Mouse (Mus musculus) megakaryocyte progenitor cell, adult 5-6 weeks (primary cell): Measurements from ENCODE around the gene Zbtb7b. TPM values are rescaled to one million over a fixed set of nuclear protein-coding genes. Genes with fewer than 3 reads are reported as not detected.

ENCODE experiments used
- ATAC-seq: replicated peaks from 2 replicates; pipeline ENCODE4 v1.8.0; 2016; ENCODE audit warnings: mild to moderate bottlenecking, moderate TSS enrichment, inconsistent platforms; ENCODE audit not compliant: poor library complexity
- total RNA-seq, 2 experiments: library from RNA; stranded (forward) in 1 of 2; stranded (reverse) in 1 of 2; fragments of 157-497, 149-512 nt in 1 of 2; fragments of 200-1000 nt in 1 of 2; gene quantifications; 2 replicates each; pipeline versions ENCODE4 v1.2.3 to v1.2.4; 2015 to 2017

The Zbtb7b gene
- total RNA-seq, 2 experiments from 2014 or later = 3.8 to 17.4 TPM

GRCm38 (mm10) chr3:89373581-89374231 is 20.9 kb downstream of the Zbtb7b start:
- no peak for ATAC-seq

DNA sequence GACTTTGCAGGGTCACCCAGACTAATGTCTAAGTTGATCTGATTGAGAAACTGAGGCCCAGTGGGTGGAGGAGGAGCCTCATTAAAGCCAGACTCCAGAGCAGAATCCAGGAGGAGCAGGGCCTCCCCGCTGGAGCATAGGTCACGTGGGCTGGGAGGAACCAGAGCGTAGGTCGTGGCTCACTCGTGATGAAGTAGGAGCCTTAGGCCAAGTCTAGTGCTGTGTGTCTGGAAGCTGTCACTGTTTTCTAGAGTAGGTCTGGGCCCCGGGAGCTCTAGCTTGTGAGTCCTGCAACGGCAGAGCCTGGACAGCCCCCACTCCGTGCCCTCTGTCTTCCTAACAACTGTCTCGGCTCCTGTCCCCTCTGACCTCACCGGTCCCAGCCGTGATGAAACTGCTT is 27.2 kb downstream of the Zbtb7b start:
- no peak for ATAC-seq

DNA sequence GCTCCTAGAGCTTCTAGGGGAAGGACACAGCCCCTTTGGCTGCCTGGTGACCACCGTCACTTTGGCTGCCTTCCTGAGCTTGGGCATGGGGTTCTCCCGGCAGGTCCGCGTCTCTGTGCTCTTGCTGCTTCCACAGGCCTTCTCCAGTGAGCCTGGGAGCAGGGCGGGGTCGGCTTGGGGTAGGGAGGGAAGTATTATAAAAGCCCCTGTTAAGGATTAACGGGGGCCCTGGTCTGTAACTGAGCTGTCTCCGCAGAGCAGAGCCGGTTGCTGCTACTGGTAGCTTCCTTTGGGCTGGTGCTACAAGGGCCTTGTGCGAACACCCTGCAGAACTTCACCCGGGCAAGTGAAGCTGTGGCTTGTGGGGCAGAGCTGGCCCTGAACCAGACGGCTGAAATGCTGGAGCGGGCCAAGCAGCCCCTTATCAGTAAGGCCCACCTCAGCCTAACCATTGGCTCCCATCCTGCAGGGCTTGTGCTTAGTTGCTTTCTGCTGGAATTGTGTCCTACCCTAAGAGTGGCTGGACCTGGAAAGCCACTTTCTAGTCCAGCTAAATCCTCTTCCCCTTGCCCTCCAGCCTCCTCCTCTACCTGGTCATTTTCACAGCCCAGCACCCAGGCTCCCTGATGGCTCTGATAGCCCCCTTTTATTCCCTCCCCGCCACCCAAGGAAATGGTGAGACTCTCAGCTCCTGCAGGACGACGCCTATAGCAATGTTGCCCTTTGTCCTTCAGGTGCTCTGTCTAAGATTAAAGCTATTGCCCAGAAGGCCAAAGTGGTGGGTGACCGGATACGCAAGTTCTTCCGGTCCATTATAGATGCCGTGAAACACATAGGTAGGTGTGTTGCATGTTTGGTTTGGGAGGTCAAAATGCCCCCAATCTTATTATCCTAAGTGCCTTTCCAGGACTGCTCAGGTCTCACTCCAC is 28.8 kb downstream of the Zbtb7b start:
- ATAC-seq = peak; percentile 34; the same call in 1 of the 2 replicates

- no peak for ATAC-seq
Measured at GRCm38 (mm10) chr3:89365153-89365485, 29.5 kb downstream of the Zbtb7b start, which contains the start of gene Dcst1. Gene Dcst1, minus strand, starts transcription at chr3:89365253.

DNA sequence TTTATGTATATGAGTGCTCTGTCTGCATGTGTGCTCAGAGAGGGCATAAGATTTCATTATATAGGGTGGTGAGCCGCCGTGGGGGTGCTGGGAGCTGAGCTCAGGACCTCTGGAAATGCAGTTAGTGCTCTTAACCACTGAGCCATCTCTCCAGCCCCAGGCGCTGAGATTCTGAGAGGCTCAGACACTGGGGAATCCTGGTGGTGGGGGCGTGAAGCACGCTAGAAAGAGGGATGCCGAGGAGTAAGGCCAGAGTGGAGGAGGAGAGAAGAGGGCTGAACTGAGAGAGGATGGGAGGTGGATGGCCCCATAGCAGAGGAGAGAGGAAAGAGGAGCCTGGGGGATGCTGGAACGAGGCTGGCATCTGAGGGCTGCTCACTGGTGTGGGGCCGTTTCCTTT is 29.9 kb downstream of the Zbtb7b start:
- ATAC-seq = no peak

- no peak for ATAC-seq
Measured at GRCm38 (mm10) chr3:89361675-89362074, 32.9 kb downstream of the Zbtb7b start, which contains the start of gene Dcst2. Gene Dcst2, plus strand, starts transcription at chr3:89361975.

DNA sequence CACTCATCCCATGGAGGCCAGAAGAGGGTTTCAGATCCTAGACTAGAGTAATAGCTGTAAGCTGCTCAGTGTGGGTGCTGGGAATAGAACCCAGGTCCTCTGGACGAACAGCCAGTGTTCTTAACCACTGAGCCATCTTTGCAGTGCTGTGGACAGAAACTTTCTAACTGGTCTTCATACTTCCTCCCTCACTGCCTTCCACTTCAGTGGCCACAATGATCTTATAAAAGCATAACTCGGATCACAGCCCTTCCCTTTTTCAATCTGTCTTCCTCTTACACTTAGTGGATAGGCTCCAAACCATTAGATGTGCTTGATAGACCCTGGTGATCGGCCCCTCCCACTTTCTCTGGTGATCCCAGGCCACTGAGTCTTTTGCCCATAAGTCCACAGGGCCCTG is 34.3 kb downstream of the Zbtb7b start:
- peak; percentile 55; the same call in 1 of the 2 replicates for ATAC-seq

- ATAC-seq = no peak
Measured at GRCm38 (mm10) chr3:89359630-89360029, 34.9 kb downstream of the Zbtb7b start.

DNA sequence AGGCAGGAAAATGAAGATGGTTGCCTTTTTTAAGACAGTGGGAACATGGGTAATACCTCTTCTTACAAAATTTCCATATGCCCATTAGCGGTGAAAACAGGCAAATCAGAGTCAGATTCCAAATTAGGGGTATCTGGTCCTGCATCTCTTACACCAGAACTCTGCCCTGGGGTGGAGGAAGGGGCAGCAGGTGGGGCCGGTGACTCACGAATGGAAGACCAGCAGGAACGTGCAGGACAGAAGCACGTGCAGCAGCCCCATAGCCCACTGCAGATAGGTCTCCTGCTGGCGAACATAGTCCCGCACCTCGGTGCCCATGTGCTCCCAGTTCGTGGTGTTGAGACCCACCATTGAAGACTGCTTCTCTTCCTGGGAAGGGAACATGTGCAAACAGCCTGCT is 38.5 kb downstream of the Zbtb7b start:
- ATAC-seq = no peak

GRCm38 (mm10) chr3:89355512-89355902 is 39.1 kb downstream of the Zbtb7b start:
- ATAC-seq = no peak

DNA sequence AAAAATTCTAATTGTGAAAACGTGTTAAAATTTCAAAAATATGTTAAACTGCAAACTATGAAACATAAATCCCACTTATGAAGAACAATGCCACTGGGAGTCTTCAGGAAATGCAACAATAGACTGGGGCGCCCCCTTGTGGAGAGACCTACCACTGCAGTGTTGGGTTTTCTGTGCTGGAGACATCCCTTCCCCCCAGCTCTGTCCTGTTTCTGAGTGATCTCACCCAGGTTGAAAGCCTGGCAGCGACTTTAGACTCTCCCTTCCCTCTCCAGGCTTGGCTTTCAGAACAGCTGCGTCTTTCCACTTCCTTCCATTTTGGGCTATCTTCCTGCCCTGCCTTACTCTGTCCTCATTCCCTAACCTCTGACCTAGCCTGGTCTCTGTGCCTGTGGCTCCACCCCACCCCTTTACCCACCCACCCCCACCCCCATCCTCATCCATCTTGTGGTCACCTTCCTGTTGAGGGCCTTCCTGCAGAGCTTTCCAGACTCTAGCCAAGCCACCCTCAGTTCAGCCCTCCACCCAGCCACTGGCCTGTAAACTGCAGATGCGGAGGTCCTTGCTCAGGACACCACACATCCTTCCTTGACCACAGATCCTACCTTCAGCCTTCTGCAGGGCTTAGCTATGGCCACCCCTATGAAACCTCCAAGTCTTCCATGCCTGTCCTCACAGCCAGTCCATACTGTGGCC is 39.6 kb downstream of the Zbtb7b start:
- peak; percentile 62 for ATAC-seq

DNA sequence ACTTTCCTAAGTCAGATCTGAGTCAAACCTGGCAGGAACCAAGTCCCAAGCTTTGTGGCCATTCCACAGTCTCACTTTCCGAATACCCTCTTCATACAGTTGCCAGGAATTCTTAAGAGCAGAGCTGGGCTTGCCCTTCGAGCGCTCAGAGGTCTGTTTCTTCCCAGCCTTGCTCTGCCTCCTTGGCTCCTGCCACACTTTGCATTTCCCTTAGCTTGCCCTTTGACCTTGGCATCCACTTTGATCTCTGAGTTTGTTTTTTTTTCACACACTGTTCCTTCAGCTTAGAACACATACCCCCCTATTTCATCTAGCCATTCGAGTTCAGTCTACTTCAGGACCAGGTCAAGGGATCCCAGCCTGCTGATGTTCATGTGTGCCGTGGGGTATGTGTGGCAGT is 43.3 kb downstream of the Zbtb7b start:
- no peak for ATAC-seq

DNA sequence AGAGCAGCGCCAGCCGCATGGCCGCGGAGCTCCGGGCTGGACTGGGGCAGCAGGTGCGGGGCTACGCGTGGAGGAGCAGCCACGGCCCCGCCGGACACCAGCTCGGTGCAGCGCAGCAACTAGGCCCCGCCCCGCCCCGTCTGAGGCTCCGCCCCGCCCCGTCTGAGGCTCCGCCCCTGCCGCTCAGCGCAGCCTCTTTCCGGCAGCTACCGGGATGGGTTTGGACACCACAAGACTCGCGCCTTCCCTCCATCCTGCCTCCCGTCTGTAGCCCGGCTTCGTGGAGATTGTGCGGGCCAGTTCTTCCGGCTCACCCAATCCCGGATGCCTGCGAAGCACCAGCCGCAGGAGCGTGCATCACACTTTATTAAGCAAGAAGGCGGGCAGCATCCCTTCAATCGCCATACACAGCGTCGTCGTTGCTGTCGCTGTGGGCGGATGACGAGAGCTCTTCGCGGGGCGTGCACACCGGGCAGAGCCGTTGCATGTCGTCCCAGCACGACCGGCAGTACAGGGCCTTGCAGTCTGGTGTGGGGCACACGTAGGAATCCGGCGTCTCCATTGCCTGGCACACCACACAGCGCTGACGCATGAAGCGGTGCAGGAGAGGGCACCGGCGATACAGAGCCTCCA is 44.6 kb downstream of the Zbtb7b start, which contains the start of gene Adam15:
Adam15 (minus strand) TSS at position 128 of the 633 bp plus-strand sequence.
- ATAC-seq = peak; percentile 77

GRCm38 (mm10) chr3:89348911-89349868 is 45.4 kb downstream of the Zbtb7b start:
- ATAC-seq = no peak

DNA sequence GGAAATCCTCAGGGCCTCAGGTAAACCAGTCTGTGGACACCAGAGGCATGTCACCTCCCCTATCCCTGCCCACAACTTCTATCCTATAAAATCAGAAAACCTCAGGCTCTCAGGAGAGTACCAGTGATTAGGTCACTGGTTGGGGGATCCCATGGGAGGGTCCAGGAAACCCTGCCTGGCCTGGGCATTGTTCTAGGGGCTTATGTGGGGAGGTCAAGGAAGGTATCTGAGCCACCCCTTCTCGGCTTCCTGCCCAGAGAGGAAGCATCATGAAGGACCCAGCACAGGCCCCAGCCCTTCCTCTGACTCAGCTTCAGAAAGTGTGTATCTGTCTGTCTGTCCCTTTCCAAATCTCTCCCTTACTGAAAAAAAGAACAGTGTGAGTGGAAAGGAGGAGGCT is 46.7 kb downstream of the Zbtb7b start:
- ATAC-seq = no peak

GRCm38 (mm10) chr3:89346815-89347540 is 47.6 kb downstream of the Zbtb7b start:
- ATAC-seq = peak; percentile 42

DNA sequence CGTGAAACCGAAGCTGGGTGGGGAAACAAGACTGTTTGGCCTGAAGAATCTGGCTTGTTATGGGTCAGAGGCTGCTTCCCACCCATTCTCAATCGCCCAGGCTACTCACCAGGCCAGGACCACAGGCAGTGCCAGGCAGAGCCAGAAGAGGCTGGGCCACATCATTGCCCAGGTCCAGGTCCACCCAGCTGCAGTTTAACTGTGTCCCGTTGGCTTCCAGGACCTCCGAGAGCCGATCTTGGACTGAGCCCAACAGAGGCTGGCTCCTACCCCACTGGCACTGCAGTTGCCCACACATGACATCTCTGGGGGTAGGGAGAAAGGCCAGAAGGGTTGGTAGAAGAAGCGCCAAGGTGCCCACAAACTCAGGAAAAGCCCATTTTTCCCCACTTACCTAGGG is 51.3 kb downstream of the Zbtb7b start:
- ATAC-seq = no peak

DNA sequence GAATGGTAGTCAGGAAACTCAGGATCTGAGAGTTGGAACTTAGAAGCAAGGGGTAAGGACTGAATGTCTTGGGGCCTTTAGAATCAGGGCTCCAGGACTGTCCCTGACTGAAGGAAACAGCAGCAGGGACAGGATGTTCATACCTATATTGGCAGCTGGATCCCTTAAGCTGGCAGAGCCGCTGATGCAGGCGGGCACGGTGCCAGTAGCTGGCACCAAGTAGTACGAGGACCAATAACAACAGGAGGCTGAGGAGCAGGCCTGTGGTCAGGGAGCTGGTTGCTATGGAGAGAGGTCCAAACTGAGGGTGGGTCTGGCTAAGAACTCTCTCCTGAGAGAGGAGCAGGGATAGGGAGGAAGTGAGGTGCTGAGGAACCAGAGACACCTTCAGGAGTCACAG is 52.8 kb downstream of the Zbtb7b start:
- no peak for ATAC-seq

DNA sequence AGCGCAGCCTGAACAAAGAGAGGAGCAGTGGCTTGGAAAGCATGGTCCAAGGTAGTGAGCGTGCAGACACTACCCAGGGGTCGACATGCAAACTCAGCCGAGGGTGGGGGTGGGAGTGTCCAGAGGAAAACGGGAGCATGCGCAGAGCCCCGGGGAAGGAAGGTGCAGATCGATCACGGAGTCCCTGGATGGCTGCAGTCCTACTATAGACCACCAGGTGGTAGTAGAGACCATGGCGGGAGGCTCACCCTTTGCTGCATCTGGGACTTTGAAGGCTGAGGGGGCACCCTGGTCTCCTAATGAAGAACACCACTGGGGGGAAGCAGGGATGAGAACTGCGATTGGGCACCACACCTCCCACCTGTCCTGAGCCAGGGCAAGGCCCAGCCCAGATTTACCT is 54.1 kb downstream of the Zbtb7b start:
- ATAC-seq = peak; percentile 86
